Mouse (Mus musculus) testis, adult 2 months (tissue): ENCODE measurements at regions not wholly inside any gene's neighbourhood (a gene's known extent, or its start where the extent isn't known, plus 50 kb on each side); places are given as distances from the start of the nearest gene placed in this dataset.

ENCODE experiments used
- CTCF ChIP-seq: fragments of 200-500 bp; IDR thresholded peaks from 2 replicates; pipeline ENCODE4 v1.5.1; 2012; ENCODE audit warnings: low read depth, mild to moderate bottlenecking, inconsistent platforms, low read length, moderate library complexity; ENCODE audit not compliant: control insufficient read depth, insufficient read depth, insufficient replicate concordance
- POLR2A ChIP-seq: fragments of 200-500 bp; IDR thresholded peaks from 2 replicates; pipeline ENCODE4 v1.6.1; 2012; ENCODE audit warnings: low read depth, mild to moderate bottlenecking, inconsistent platforms, low read length, moderate library complexity; ENCODE audit not compliant: control insufficient read depth

GRCm38 (mm10) chr5:75720091-75720940 is 145.6 kb downstream of the Kit start:
- TF ChIP-seq CTCF (no peak), POLR2A (no peak)
